Mouse (Mus musculus) spleen, adult 2 months (tissue): Measurements from ENCODE around the gene Med25.

ENCODE experiments used
- CTCF ChIP-seq: fragments of 200-500 bp; IDR thresholded peaks from 2 replicates; pipeline ENCODE4 v1.5.1; 2011; ENCODE audit warnings: mild to moderate bottlenecking, inconsistent platforms; ENCODE audit not compliant: insufficient read depth, insufficient read length, insufficient replicate concordance; ENCODE audit errors: extremely low read depth
- POLR2A ChIP-seq: fragments of 200-500 bp; IDR thresholded peaks from 2 replicates; pipeline ENCODE4 v1.6.1; 2011; ENCODE audit warnings: low read depth, low read length, inconsistent platforms

DNA sequence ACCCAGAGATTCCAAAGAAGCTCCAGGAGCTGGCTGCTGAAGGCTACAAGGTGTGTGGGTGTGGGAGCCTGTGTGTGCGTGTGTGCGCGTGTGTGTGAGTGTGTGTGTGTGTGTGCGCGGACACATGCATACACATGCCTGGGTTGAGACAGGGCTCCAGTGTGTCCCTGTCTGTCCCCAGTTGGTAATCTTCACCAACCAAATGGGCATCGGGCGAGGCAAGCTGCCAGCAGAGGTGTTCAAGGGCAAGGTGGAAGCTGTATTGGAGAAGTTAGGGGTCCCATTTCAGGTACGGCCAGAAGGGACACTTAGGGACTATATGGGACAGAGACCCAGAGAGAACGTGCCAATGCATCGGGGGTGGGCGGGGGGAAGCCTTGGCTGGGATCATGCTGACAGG lies 32.6 kb downstream of the Med25 start:
- no peak for TF ChIP-seq CTCF
- no peak for TF ChIP-seq POLR2A
